Mouse (Mus musculus) heart, embryonic 14.5 days (tissue): ENCODE measurements around the gene Cadps. TPM values are rescaled to one million over a fixed set of nuclear protein-coding genes. Genes with fewer than 3 reads are reported as not detected.

Experiments used
- ATAC-seq: fragments of 200-750 bp; cut with Nextera tagmentation; 2 replicates; pipeline ENCODE4 v1.8.0; 2017; ENCODE audit warnings: low read depth, moderate TSS enrichment; ENCODE audit not compliant: insufficient number of reproducible peaks, insufficient read depth, low FRiP score
- H3K27ac ChIP-seq, 2 experiments: fragments of 200-500 bp in 1 of 2; fragments of 300-500 bp in 1 of 2; sonication (generic) in 1 of 2; replicated peaks in 1 of 2; 2 replicates each; pipeline ENCODE4 v1.5.1; 2012 to 2014; ENCODE audit warnings: low read depth in 2 of 2, low read length in 2 of 2, control low read depth in 1 of 2, mild to moderate bottlenecking in 1 of 2, mixed read lengths in 1 of 2; ENCODE audit not compliant: control insufficient read depth in 1 of 2, insufficient read depth in 1 of 2
- H3K27me3 ChIP-seq: fragments of 300-500 bp; sonication (generic); 2 replicates; pipeline ENCODE4 v1.6.1; 2014; ENCODE audit warnings: mild to moderate bottlenecking, low read length, control low read depth; ENCODE audit not compliant: control insufficient read depth, insufficient read depth
- H3K36me3 ChIP-seq: fragments of 300-500 bp; sonication (generic); 2 replicates; pipeline ENCODE4 v1.6.1; 2014; ENCODE audit warnings: mild to moderate bottlenecking, control low read depth, low read length, mixed read lengths; ENCODE audit not compliant: control insufficient read depth, insufficient read depth
- H3K4me1 ChIP-seq, 2 experiments: fragments of 200-500 bp in 1 of 2; fragments of 300-500 bp in 1 of 2; sonication (generic) in 1 of 2; 2 replicates each; pipeline ENCODE4 v1.6.1; 2012 to 2014; ENCODE audit warnings: low read length in 2 of 2, control low read depth in 1 of 2, mixed read lengths in 1 of 2; ENCODE audit not compliant: control insufficient read depth in 2 of 2, insufficient read depth in 2 of 2
- H3K4me2 ChIP-seq: fragments of 300-500 bp; sonication (generic); 2 replicates; pipeline ENCODE4 v1.6.1; 2014; ENCODE audit warnings: mild to moderate bottlenecking, low read length
- H3K4me3 ChIP-seq, 2 experiments: fragments of 200-500 bp in 1 of 2; fragments of 300-500 bp in 1 of 2; sonication (generic) in 1 of 2; 2 replicates each; pipeline ENCODE4 v1.5.1; 2012 to 2014; ENCODE audit warnings: low read length in 2 of 2, mild to moderate bottlenecking in 2 of 2, control low read depth in 1 of 2, low read depth in 1 of 2, moderate library complexity in 1 of 2; ENCODE audit not compliant: control insufficient read depth in 1 of 2, insufficient read depth in 1 of 2
- H3K9ac ChIP-seq: fragments of 300-500 bp; sonication (generic); 2 replicates; pipeline ENCODE4 v1.6.1; 2014; ENCODE audit warnings: mild to moderate bottlenecking, low read length
- H3K9me3 ChIP-seq: fragments of 300-500 bp; sonication (generic); 2 replicates; pipeline ENCODE4 v1.6.1; 2016; ENCODE audit warnings: low read length, control low read depth; ENCODE audit not compliant: control insufficient read depth
- WGBS: fragments of 180-500 bp; shearing (Covaris S2); extraction: QIAGEN DNeasy Blood & Tissue Kit; methylation state at CpG from one replicate; pipeline ENCODE4 v1.1.7; 2014; 5-methylcytosine and 5-hydroxymethylcytosine counted together
- polyA plus RNA-seq: library from polyadenylated mRNA; unstranded; fragments of >200 nt; fragmentation: Nextera tagmentation; extraction: Ambion mirVana; gene quantifications from 2 replicates; pipeline ENCODE4 v1.2.1, GENCODE M21; 2014

Gene Cadps
- polyA plus RNA-seq, 1 experiment from 2014 or later = 1.5 TPM

GRCm38 (mm10) chr14:12343451-12343941, 479.4 kb downstream of the Cadps start:
- no peak overlapping the region for H3K27ac ChIP-seq
- peaks cover 2 to 20% of the 10 kb centered on the region in 2 experiments; a peak in 3 of 4 replicates for H3K4me1 ChIP-seq
- H3K36me3 ChIP-seq = no peaks in the 10 kb centered on the region
- H3K9ac ChIP-seq = no peak overlapping the region
- H3K9me3 ChIP-seq = no peaks in the 10 kb centered on the region
- H3K4me2 ChIP-seq = no peak overlapping the region
- no peak for ATAC-seq
- peaks cover 97% of the 10 kb centered on the region for H3K27me3 ChIP-seq
- no peak overlapping the region for H3K4me3 ChIP-seq
- WGBS = 3% methylated on average over 20 of the region's 20 CpGs

- no peak for ATAC-seq
- Histone ChIP-seq H3K9me3 (no peaks in the 10 kb centered on the region), H3K4me2 (no peak overlapping the region), H3K4me3 (no peak overlapping the region), H3K4me1 (peaks cover 2 to 20% of the 10 kb centered on the region in 2 experiments; a peak in 3 of 4 replicates), H3K27me3 (peaks cover 97% of the 10 kb centered on the region), H3K36me3 (no peaks in the 10 kb centered on the region), H3K9ac (no peak overlapping the region), H3K27ac (no peak overlapping the region)
- 3% methylated on average over 23 of the region's 23 CpGs for WGBS
Measured at GRCm38 (mm10) chr14:12342458-12343131, 480.3 kb downstream of the Cadps start.

GRCm38 (mm10) chr14:12341789-12342457, 481.0 kb downstream of the Cadps start:
- Histone ChIP-seq H3K4me1 (peaks cover 2 to 20% of the 10 kb centered on the region in 2 experiments; a peak in 3 of 4 replicates), H3K27ac (no peak overlapping the region), H3K9ac (no peak overlapping the region), H3K36me3 (no peaks in the 10 kb centered on the region), H3K27me3 (peaks cover 97% of the 10 kb centered on the region), H3K4me3 (no peak overlapping the region), H3K9me3 (no peaks in the 10 kb centered on the region), H3K4me2 (no peak overlapping the region)
- no peak for ATAC-seq
- whole genome bisulfite sequencing = 3% methylated on average over 24 of the region's 24 CpGs

GRCm38 (mm10) chr14:12341075-12341788, 481.6 kb downstream of the Cadps start:
- Histone ChIP-seq H3K4me2 (peak overlapping the region; percentile 34), H3K36me3 (no peaks in the 10 kb centered on the region), H3K27ac (no peak overlapping the region), H3K9ac (no peak overlapping the region), H3K4me1 (peaks cover 2 to 15% of the 10 kb centered on the region in 2 experiments; a peak in 3 of 4 replicates), H3K9me3 (no peaks in the 10 kb centered on the region), H3K27me3 (peaks cover 97% of the 10 kb centered on the region), H3K4me3 (peak overlapping the region in 1 of 2 experiments; percentile 21; a peak in 2 of 4 replicates)
- under 1% methylated on average over 42 of the region's 42 CpGs for WGBS
- no peak for ATAC-seq

- H3K4me2 ChIP-seq = peak overlapping the region; percentile 46
- H3K9me3 ChIP-seq = no peaks in the 10 kb centered on the region
- peak overlapping the region in 1 of 2 experiments; percentile 7; a peak in 1 of 4 replicates for H3K4me3 ChIP-seq
- under 1% methylated on average over 19 of the region's 19 CpGs for WGBS
- no peaks in the 10 kb centered on the region for H3K36me3 ChIP-seq
- no peak overlapping the region for H3K9ac ChIP-seq
- no peak for ATAC-seq
- peaks cover 2 to 13% of the 10 kb centered on the region in 2 experiments; a peak in 3 of 4 replicates for H3K4me1 ChIP-seq
- peaks cover 97% of the 10 kb centered on the region for H3K27me3 ChIP-seq
- no peak overlapping the region for H3K27ac ChIP-seq
Measured at GRCm38 (mm10) chr14:12340238-12341074, 482.4 kb downstream of the Cadps start.

- no peak overlapping the region for H3K4me3 ChIP-seq
- peaks cover 0 to 5% of the 10 kb centered on the region in 2 experiments; a peak in 2 of 4 replicates for H3K4me1 ChIP-seq
- WGBS = 3% methylated on average over 10 of the region's 10 CpGs
- H3K36me3 ChIP-seq = no peaks in the 10 kb centered on the region
- H3K27ac ChIP-seq = no peak overlapping the region
- no peak for ATAC-seq
- H3K27me3 ChIP-seq = peaks cover 95% of the 10 kb centered on the region
- H3K9me3 ChIP-seq = no peaks in the 10 kb centered on the region
- no peak overlapping the region for H3K4me2 ChIP-seq
- no peak overlapping the region for H3K9ac ChIP-seq
Measured at GRCm38 (mm10) chr14:12338811-12339565, 483.9 kb downstream of the Cadps start.
